Mouse (Mus musculus) kidney, embryonic 16.5 days (tissue): ENCODE measurements around the gene C8a. TPM values are rescaled to one million over a fixed set of nuclear protein-coding genes. Genes with fewer than 3 reads are reported as not detected.

Experiments
- ATAC-seq: fragments of 200-750 bp; cut with Nextera tagmentation; 2 replicates; pipeline ENCODE4 v1.8.0; 2017; ENCODE audit warnings: moderate TSS enrichment; ENCODE audit not compliant: low FRiP score, low TSS enrichment
- H3K27ac ChIP-seq: fragments of 300-500 bp; sonication (generic); 2 replicates; pipeline ENCODE4 v1.5.1; 2014; ENCODE audit warnings: low read length
- H3K27me3 ChIP-seq: fragments of 300-500 bp; sonication (generic); 2 replicates; pipeline ENCODE4 v1.6.1; 2014; ENCODE audit warnings: low read length, control low read depth, mixed read lengths; ENCODE audit not compliant: insufficient read depth
- H3K36me3 ChIP-seq: fragments of 300-500 bp; sonication (generic); 2 replicates; pipeline ENCODE4 v1.6.1; 2014; ENCODE audit warnings: low read length, control low read depth, mixed read lengths; ENCODE audit not compliant: insufficient read depth
- H3K4me1 ChIP-seq: fragments of 300-500 bp; sonication (generic); 2 replicates; pipeline ENCODE4 v1.6.1; 2014; ENCODE audit warnings: low read length, control low read depth, mixed read lengths; ENCODE audit not compliant: insufficient read depth
- H3K4me2 ChIP-seq: fragments of 300-500 bp; sonication (generic); replicated peaks from 2 replicates; pipeline ENCODE4 v1.6.1; 2014; ENCODE audit warnings: low read depth, low read length
- H3K4me3 ChIP-seq: fragments of 300-500 bp; sonication (generic); 2 replicates; pipeline ENCODE4 v1.5.1; 2014; ENCODE audit warnings: mild to moderate bottlenecking, low read length
- H3K9ac ChIP-seq: fragments of 300-500 bp; sonication (generic); replicated peaks from 2 replicates; pipeline ENCODE4 v1.6.1; 2014; ENCODE audit warnings: low read length
- H3K9me3 ChIP-seq: fragments of 300-500 bp; sonication (generic); 2 replicates; pipeline ENCODE4 v1.6.1; 2016; ENCODE audit warnings: low read length, control low read depth
- WGBS: fragments of 180-500 bp; shearing (Covaris S2); extraction: QIAGEN DNeasy Blood & Tissue Kit; methylation state at CpG from one replicate; pipeline ENCODE4 v1.1.7; 2014; 5-methylcytosine and 5-hydroxymethylcytosine counted together
- polyA plus RNA-seq: library from polyadenylated mRNA; unstranded; fragments of >200 nt; fragmentation: Nextera tagmentation; extraction: Ambion mirVana; gene quantifications from 2 replicates; pipeline ENCODE4 v1.2.1, GENCODE M21; 2015

The C8a gene
- polyA plus RNA-seq, 1 experiment from 2014 or later = 0.32 TPM

DNA sequence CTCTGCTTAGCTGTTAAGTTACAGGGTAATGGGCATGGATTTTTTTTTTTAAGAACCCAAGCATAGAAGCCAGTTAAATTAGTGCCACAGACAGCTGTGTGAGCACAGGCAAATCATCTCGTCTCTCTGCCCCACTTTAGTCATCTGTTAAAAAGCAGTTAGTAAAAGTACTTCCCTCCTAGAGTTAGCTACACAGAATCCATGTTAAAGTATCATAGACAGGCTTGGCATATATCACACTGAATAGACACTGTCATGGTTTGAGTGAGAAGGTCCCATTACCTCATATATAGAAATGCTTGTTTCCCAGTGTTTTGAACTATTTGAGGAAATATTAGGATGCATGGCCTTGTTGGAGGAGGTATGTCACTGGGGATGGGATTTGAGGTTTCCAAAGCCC, 19.2 kb downstream of the C8a start, which contains the start of gene Gm17662:
TSS of gene Gm17662 (plus strand) at position 301 of the 400 bp plus-strand sequence.
- ATAC-seq = no peak
- WGBS = 78% methylated on average over 1 of the region's 1 CpGs
- Histone ChIP-seq H3K4me2 (no peak within 1 kb of the TSS), H3K4me3 (no peak within 1 kb of the TSS), H3K27ac (no peak within 1 kb of the TSS), H3K27me3 (peaks cover 2% of the 10 kb centered on the region; the same call in 1 of the 2 replicates), H3K4me1 (no peaks in the 10 kb centered on the region), H3K36me3 (no peaks in the 10 kb centered on the region), H3K9me3 (no peaks in the 10 kb centered on the region), H3K9ac (no peak within 1 kb of the TSS)

DNA sequence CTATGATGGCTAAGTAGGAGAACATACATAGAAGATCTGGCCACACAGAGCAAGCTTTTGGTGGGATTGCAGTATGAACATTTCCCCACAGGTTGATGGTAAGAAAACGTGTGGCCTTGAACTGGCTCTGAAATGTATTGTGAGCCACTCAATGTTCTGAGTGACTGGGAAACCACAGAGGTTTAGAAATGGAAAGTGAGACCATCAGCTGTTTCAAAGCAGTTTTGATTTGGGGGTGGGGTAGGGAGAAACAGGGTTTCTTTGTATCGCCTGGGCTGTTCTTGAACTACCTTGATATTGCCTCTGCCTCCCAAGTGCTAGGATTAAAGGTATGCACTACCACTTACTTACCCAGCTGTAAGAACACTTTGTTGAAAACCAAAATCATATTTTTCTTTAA, 21.0 kb downstream of the C8a start:
- Histone ChIP-seq H3K27ac (no peak overlapping the region), H3K27me3 (peaks cover 2% of the 10 kb centered on the region; the same call in 1 of the 2 replicates), H3K4me1 (no peaks in the 10 kb centered on the region), H3K4me3 (no peak overlapping the region), H3K9ac (no peak overlapping the region), H3K4me2 (no peak overlapping the region), H3K36me3 (no peaks in the 10 kb centered on the region), H3K9me3 (no peaks in the 10 kb centered on the region)
- WGBS = 83% methylated on average over 2 of the region's 2 CpGs
- ATAC-seq = no peak

DNA sequence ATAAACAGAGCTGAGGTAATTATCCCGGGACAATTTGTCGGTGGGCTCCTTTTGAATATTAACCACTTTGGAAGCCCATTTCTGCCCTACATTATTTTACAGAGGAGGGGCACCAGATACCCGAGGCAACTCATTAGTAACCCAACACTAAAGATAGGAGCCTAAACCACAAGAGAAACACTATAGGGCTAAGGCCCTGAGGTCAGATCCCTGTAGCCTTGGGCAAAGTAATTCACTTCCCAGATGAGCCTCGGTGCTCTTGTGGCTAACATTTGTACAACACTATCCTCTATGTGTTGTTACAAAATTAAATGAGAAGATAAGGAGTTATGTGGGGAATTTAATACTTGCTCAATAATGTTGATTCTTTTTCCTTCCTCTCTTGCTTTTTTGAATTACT, 32.7 kb downstream of the C8a start:
- no peaks in the 10 kb centered on the region for H3K4me1 ChIP-seq
- no peak overlapping the region for H3K27ac ChIP-seq
- no peak overlapping the region for H3K9ac ChIP-seq
- H3K4me2 ChIP-seq = no peak overlapping the region
- no peaks in the 10 kb centered on the region for H3K36me3 ChIP-seq
- ATAC-seq = no peak
- no peaks in the 10 kb centered on the region for H3K27me3 ChIP-seq
- no peak overlapping the region for H3K4me3 ChIP-seq
- no peaks in the 10 kb centered on the region for H3K9me3 ChIP-seq
- 53% methylated on average over 4 of the region's 4 CpGs for WGBS

DNA sequence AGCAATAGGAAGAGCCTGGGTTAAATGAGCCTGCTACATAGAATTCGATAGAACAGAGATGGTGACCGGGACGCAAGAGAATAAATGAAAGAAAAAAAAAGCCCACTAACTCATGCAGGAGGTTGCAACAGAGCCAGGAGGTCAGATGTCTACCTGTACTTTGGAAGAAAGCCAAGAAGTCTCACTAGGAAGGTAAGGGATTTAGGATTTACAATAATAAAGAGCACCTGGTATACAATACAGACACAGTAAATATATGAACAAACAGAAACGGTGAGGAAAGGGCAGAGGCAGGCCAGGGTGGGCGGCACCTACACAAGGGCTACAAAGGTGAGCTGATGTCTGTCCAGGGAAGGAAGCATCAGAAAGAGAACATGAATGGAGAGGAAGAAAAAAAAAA, 34.0 kb downstream of the C8a start:
- H3K9ac ChIP-seq = no peak overlapping the region
- H3K27me3 ChIP-seq = no peaks in the 10 kb centered on the region
- no peak overlapping the region for H3K4me3 ChIP-seq
- H3K36me3 ChIP-seq = no peaks in the 10 kb centered on the region
- H3K4me1 ChIP-seq = no peaks in the 10 kb centered on the region
- no peak for ATAC-seq
- H3K9me3 ChIP-seq = no peaks in the 10 kb centered on the region
- H3K4me2 ChIP-seq = no peak overlapping the region
- H3K27ac ChIP-seq = no peak overlapping the region
- WGBS = 83% methylated on average over 5 of the region's 5 CpGs

DNA sequence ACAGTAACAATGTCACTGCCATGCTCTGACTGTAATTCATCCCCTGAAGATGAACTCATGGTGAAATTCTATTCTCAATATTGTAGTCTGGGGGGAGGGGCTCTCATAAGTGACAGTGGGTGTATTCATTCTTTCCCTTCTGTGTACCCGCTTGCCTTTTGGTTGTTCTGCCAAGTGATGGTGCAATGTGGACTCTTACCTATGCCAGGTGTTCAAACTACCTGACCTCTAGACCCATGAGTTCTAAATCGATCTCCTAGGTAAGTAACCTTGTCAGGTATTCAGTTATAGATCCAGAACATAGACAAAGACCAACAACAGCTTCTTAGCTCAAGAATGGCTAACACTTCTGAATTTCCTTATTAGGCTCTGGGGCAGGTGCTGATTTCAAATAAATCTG, 37.9 kb downstream of the C8a start:
- H3K36me3 ChIP-seq = no peaks in the 10 kb centered on the region
- no peak overlapping the region for H3K27ac ChIP-seq
- 91% methylated on average over 2 of the region's 2 CpGs for WGBS

DNA sequence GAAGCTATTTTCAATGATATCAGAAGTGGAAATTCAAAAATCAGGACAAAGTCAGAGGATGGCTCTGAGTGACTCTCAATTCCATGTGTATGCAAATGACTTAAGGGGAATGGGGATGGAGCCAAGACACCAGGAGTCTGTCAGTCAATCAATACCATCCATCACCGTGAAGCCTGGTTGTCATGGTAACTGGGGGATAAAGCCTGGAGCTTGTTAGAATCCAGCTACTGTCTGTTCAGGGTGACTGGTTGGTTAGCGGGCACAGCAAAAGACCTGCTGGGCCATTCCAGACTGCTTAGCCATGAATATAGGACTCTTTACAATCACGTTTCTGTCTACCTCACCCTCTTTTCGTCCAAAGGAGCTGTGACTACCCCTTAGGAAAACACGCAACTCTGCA, 41.1 kb downstream of the C8a start:
- Histone ChIP-seq H3K4me2 (no peak overlapping the region), H3K9ac (no peak overlapping the region), H3K36me3 (no peaks in the 10 kb centered on the region), H3K4me1 (no peaks in the 10 kb centered on the region), H3K4me3 (no peak overlapping the region), H3K27me3 (no peaks in the 10 kb centered on the region), H3K27ac (no peak overlapping the region), H3K9me3 (no peaks in the 10 kb centered on the region)
- no peak for ATAC-seq
- 61% methylated on average over 5 of the region's 5 CpGs for WGBS

More for the DNA sequence above, 37.9 kb downstream of the C8a start:
- Histone ChIP-seq H3K9ac (no peak overlapping the region), H3K4me1 (no peaks in the 10 kb centered on the region), H3K27me3 (no peaks in the 10 kb centered on the region), H3K4me3 (no peak overlapping the region), H3K9me3 (no peaks in the 10 kb centered on the region), H3K4me2 (no peak overlapping the region)
- ATAC-seq = no peak

DNA sequence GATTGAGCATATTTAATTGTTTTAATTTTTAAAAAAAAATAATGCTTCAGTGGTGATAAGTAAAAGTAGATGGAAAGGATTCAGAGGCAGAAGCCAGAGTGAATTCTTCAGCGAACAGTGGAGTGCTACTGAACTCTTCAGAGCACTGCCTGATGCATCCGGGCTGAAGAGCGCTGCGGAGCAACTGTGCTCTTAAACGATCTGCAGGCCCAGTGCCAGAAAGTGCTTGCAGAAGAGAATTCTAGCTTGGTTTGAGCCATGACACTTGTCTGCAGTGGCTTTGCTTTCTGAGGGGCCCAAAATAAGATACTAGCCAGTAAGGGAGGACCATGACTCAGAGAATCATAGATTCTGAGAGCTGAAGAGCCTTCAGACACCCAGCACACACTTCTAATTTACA, 47.3 kb downstream of the C8a start:
- 73% methylated on average over 5 of the region's 5 CpGs for WGBS
- H3K4me1 ChIP-seq = no peaks in the 10 kb centered on the region
- no peak for ATAC-seq
- no peak overlapping the region for H3K4me2 ChIP-seq
- H3K9me3 ChIP-seq = no peaks in the 10 kb centered on the region
- no peak overlapping the region for H3K27ac ChIP-seq
- no peaks in the 10 kb centered on the region; the same call in 1 of the 2 replicates for H3K27me3 ChIP-seq
- H3K9ac ChIP-seq = no peak overlapping the region
- H3K4me3 ChIP-seq = no peak overlapping the region
- H3K36me3 ChIP-seq = no peaks in the 10 kb centered on the region

DNA sequence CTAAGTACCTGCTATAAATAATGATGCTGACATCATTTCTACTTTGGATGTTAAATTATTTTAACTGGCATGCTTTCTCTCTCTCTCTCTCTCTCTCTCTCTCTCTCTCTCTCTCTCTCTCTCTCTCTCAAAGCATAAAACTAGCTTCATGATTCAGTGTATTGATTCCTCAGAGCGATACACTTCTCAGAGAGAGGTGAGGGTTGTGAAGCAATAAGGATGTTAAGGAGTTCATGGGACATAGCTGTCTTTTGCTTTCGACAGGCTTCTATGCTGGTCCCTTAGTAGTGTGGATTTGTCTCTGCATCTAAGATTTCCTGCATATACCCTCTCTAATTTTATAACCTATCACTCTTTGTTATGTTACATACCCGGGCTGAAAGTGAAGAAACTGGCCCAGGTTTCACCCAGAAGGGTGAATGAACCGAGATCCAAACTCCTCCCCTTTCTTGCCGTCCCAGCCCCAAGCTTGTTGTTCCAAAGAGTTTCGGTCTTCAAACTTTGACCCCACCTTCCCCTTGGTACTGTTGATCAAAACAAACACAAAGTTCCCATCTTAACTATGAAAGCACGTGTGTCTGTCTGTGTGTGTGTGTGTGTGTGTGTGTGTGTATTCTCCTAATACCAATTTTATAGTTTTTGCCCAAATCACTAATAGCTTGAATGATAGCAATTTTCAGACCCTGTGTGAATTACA, 51.7 kb downstream of the C8a start:
- Histone ChIP-seq H3K9ac (no peak overlapping the region), H3K36me3 (no peaks in the 10 kb centered on the region), H3K9me3 (no peaks in the 10 kb centered on the region), H3K27ac (no peak overlapping the region), H3K4me3 (no peak overlapping the region), H3K4me2 (no peak overlapping the region), H3K4me1 (no peaks in the 10 kb centered on the region), H3K27me3 (no peaks in the 10 kb centered on the region; the same call in 1 of the 2 replicates)
- no peak for ATAC-seq
- 47% methylated on average over 7 of the region's 7 CpGs for WGBS

DNA sequence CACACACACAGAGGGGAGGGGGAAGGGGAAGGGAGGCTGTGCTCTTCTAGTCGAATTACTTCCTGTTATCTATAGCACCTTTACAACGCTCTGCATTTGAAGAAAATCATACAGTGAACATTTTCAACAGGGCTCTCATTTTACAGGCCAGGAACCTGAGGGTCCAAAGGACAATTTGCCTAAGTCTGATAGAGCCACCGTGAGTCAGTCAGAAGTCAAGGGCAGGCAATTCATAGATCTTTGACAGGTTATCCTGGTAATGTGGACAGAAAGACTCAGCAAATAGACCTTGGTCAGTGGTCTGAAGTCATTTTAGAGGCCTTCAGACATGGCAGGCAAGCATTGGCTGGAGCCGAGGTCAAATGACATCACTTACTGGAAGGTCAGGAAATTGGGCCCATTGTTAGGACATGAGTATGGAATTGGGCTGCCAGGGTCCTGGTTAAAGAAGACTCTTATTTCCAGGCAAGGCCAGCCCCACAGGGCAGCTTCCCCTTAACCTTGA, 52.5 kb downstream of the C8a start:
- no peak overlapping the region for H3K27ac ChIP-seq
- H3K9ac ChIP-seq = no peak overlapping the region
- H3K4me2 ChIP-seq = no peak overlapping the region
- no peaks in the 10 kb centered on the region for H3K9me3 ChIP-seq
- 69% methylated on average over 4 of the region's 4 CpGs for WGBS
- no peaks in the 10 kb centered on the region; the same call in 1 of the 2 replicates for H3K27me3 ChIP-seq
- H3K4me3 ChIP-seq = no peak overlapping the region
- no peaks in the 10 kb centered on the region for H3K4me1 ChIP-seq
- H3K36me3 ChIP-seq = no peaks in the 10 kb centered on the region
- ATAC-seq = no peak

DNA sequence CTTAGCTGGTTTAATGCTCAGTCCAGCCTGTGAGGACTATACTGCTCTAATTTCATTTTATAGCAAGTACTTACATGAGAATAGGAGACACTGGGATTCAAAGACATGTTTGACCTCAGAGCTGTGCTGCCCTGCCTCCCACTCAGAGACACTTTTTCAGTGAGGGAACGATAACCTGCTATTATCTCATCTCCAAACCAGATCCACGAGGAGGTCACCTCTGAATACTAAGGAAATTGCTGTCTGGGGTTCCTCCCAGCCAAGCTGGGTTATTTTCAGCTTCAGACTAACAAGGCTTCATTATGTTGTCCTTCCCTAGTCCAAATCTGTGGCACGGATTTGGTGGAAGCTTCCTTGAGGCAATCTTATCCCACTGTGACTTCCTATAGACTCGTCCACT, 56.3 kb downstream of the C8a start:
- H3K4me2 ChIP-seq = no peak overlapping the region
- no peaks in the 10 kb centered on the region for H3K4me1 ChIP-seq
- no peak overlapping the region for H3K4me3 ChIP-seq
- no peak overlapping the region for H3K27ac ChIP-seq
- H3K36me3 ChIP-seq = no peaks in the 10 kb centered on the region
- no peaks in the 10 kb centered on the region for H3K9me3 ChIP-seq
- no peaks in the 10 kb centered on the region for H3K27me3 ChIP-seq
- WGBS = 59% methylated on average over 4 of the region's 4 CpGs
- H3K9ac ChIP-seq = no peak overlapping the region
- ATAC-seq = no peak
